Mouse (Mus musculus) cerebellum, adult 2 months (tissue): ENCODE measurements around the gene Rgs12.

Source experiments
- CTCF ChIP-seq: fragments of 200-500 bp; IDR thresholded peaks from 2 replicates; pipeline ENCODE4 v1.5.1; 2011; ENCODE audit warnings: low read depth, mild to moderate bottlenecking, control low read depth, low read length, moderate library complexity, borderline replicate concordance; ENCODE audit not compliant: insufficient read depth
- POLR2A ChIP-seq: fragments of 200-500 bp; IDR thresholded peaks from 2 replicates; pipeline ENCODE4 v1.6.1; 2011; ENCODE audit warnings: low read length, control low read depth, borderline replicate concordance; ENCODE audit not compliant: insufficient read depth

DNA sequence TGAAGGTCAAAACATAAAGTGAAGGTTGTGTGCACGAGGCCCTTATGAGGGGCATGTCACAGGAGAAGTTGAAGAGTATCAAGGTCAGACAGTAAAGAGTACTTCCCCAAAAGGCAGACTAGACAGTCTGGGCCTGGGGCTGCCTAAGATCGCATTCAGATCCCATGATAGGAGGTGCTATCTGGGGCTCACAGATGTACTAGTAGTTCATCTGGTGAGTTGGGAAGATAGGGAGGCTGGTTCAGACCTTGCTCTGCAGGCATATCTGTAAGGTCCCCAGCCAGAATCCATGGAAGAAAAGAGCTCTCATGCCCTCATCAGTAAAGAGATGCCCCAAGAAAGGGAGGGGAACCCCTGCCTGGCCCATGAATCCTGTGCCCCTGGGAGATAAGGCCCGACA is 30.5 kb upstream of the Rgs12 start:
- TF ChIP-seq CTCF (no peak), POLR2A (no peak)
